Mouse (Mus musculus): ENCODE results near the gene Dot1l. TPM values are rescaled to one million over a fixed set of nuclear protein-coding genes. Genes with fewer than 3 reads are reported as not detected.

The Dot1l gene
- total RNA-seq, 1 experiment: 31.9 TPM

- Histone ChIP-seq H3K4me1 (ENCODE audit: control insufficient read depth in 2 of 2, insufficient read depth in 2 of 2, low read length in 2 of 2, poor library complexity in 1 of 2) (peaks cover 0 to 6% of the 10 kb centered on the region in 2 experiments; a peak in 2 of 4 replicates), H3K36me3 (ENCODE audit: control insufficient read depth, insufficient read depth, low read length, poor library complexity, severe bottlenecking) (peaks cover 65% of the 10 kb centered on the region), H3K4me3 (ENCODE audit: insufficient read depth in 1 of 2, low read depth in 1 of 2, low read length in 2 of 2, poor library complexity in 1 of 2, severe bottlenecking in 1 of 2) (no peak overlapping the region), H3K9ac (ENCODE audit: insufficient read depth, low read depth, low read length, poor library complexity, severe bottlenecking) (no peak overlapping the region; the same call in 1 of the 2 replicates), H3K27ac (ENCODE audit: insufficient read depth, low read depth, low read length, poor library complexity, severe bottlenecking) (no peak overlapping the region), H3K9me3 (ENCODE audit: control insufficient read depth, insufficient read depth, low read depth, low read length) (no peaks in the 10 kb centered on the region)
- TF ChIP-seq ZC3H11A (IDR thresholded peaks at IDR 0.05; ENCODE audit: borderline replicate concordance, low read depth, low read length) (no peak), HCFC1 (IDR thresholded peaks at IDR 0.05; ENCODE audit: borderline replicate concordance, insufficient read depth, low read length) (no peak), CHD2 (IDR thresholded peaks at IDR 0.05; ENCODE audit: low read depth, low read length) (no peak), MAFK (IDR thresholded peaks at IDR 0.05; ENCODE audit: insufficient read depth, low read depth, low read length) (no peak), ZNF384 (IDR thresholded peaks at IDR 0.05; ENCODE audit: low read depth, low read length) (no peak)
- no peak for DNase-seq (ENCODE audit: low read depth, low spot score)
- in situ Hi-C loops (cut with MboI; ENCODE audit: low sequenced_read_pairs in 2 of 2, unreplicated experiment in 2 of 2): no loop called here
Observed at GRCm38 (mm10) chr10:80727369-80728127, 27.5 kb upstream of the Dot1l start.

- Histone ChIP-seq H3K9me3 (ENCODE audit: control insufficient read depth, insufficient read depth, low read depth, low read length) (no peaks in the 10 kb centered on the region), H3K36me3 (ENCODE audit: control insufficient read depth, insufficient read depth, low read length, poor library complexity, severe bottlenecking) (peaks cover 49% of the 10 kb centered on the region), H3K27ac (ENCODE audit: insufficient read depth, low read depth, low read length, poor library complexity, severe bottlenecking) (no peak overlapping the region), H3K4me3 (ENCODE audit: insufficient read depth in 1 of 2, low read depth in 1 of 2, low read length in 2 of 2, poor library complexity in 1 of 2, severe bottlenecking in 1 of 2) (no peak overlapping the region), H3K4me1 (ENCODE audit: control insufficient read depth in 2 of 2, insufficient read depth in 2 of 2, low read length in 2 of 2, poor library complexity in 1 of 2) (no peaks in the 10 kb centered on the region; a peak in 1 of 4 replicates), H3K9ac (ENCODE audit: insufficient read depth, low read depth, low read length, poor library complexity, severe bottlenecking) (no peak overlapping the region)
- in situ Hi-C loops (cut with MboI; ENCODE audit: low sequenced_read_pairs in 2 of 2, unreplicated experiment in 2 of 2): no loop called here
- TF ChIP-seq ZC3H11A (IDR thresholded peaks at IDR 0.05; ENCODE audit: borderline replicate concordance, low read depth, low read length) (no peak), CHD2 (IDR thresholded peaks at IDR 0.05; ENCODE audit: low read depth, low read length) (no peak), ZNF384 (IDR thresholded peaks at IDR 0.05; ENCODE audit: low read depth, low read length) (no peak), MAFK (IDR thresholded peaks at IDR 0.05; ENCODE audit: insufficient read depth, low read depth, low read length) (no peak), HCFC1 (IDR thresholded peaks at IDR 0.05; ENCODE audit: borderline replicate concordance, insufficient read depth, low read length) (no peak)
- DNase-seq (ENCODE audit: low read depth, low spot score): no peak
Observed at GRCm38 (mm10) chr10:80732611-80733101, 22.4 kb upstream of the Dot1l start.

DNA sequence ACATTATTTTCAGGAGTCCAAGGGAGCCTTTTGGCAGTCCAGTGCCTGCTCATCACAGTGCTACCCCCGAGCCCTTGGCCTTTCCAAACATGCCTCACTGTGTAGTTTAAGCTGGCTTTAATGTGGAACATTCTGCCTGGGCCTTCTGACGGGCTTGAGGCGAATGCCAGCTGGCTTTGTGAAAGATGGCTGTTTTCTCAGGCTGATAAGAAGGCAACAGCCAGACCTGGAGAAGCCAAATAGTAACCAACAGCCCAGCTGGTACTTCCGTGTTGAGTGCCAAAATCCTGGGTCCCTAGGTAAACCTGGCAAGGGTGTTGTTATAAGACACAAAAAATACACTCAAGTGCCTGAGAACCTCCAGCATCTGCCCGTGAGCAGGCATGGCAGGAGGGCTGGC, 18.3 kb upstream of the Dot1l start:
- no peak for TF ChIP-seq HCFC1 (IDR thresholded peaks at IDR 0.05; ENCODE audit: borderline replicate concordance, insufficient read depth, low read length)
- in situ Hi-C loops (cut with MboI; ENCODE audit: low sequenced_read_pairs in 2 of 2, unreplicated experiment in 2 of 2): no loop called here
- H3K4me1 ChIP-seq (ENCODE audit: control insufficient read depth in 2 of 2, insufficient read depth in 2 of 2, low read length in 2 of 2, poor library complexity in 1 of 2): peaks cover 5% of the 10 kb centered on the region in 2 experiments; a peak in 3 of 4 replicates
- peaks cover 19% of the 10 kb centered on the region for H3K36me3 ChIP-seq (ENCODE audit: control insufficient read depth, insufficient read depth, low read length, poor library complexity, severe bottlenecking)
- H3K27ac ChIP-seq (ENCODE audit: insufficient read depth, low read depth, low read length, poor library complexity, severe bottlenecking): no peak overlapping the region
- H3K9me3 ChIP-seq (ENCODE audit: control insufficient read depth, insufficient read depth, low read depth, low read length): no peaks in the 10 kb centered on the region
- no peak overlapping the region for H3K9ac ChIP-seq (ENCODE audit: insufficient read depth, low read depth, low read length, poor library complexity, severe bottlenecking)
- DNase-seq (ENCODE audit: low read depth, low spot score): no peak
- H3K4me3 ChIP-seq (ENCODE audit: insufficient read depth in 1 of 2, low read depth in 1 of 2, low read length in 2 of 2, poor library complexity in 1 of 2, severe bottlenecking in 1 of 2): no peak overlapping the region

GRCm38 (mm10) chr10:80738657-80739056, 16.3 kb upstream of the Dot1l start:
- Histone ChIP-seq H3K4me1 (ENCODE audit: control insufficient read depth in 2 of 2, insufficient read depth in 2 of 2, low read length in 2 of 2, poor library complexity in 1 of 2) (peaks cover 5 to 8% of the 10 kb centered on the region in 2 experiments; a peak in 3 of 4 replicates), H3K9ac (ENCODE audit: insufficient read depth, low read depth, low read length, poor library complexity, severe bottlenecking) (no peak overlapping the region), H3K36me3 (ENCODE audit: control insufficient read depth, insufficient read depth, low read length, poor library complexity, severe bottlenecking) (peaks cover 9% of the 10 kb centered on the region; the same call in 1 of the 2 replicates), H3K27ac (ENCODE audit: insufficient read depth, low read depth, low read length, poor library complexity, severe bottlenecking) (no peak overlapping the region), H3K4me3 (ENCODE audit: insufficient read depth in 1 of 2, low read depth in 1 of 2, low read length in 2 of 2, poor library complexity in 1 of 2, severe bottlenecking in 1 of 2) (no peak overlapping the region), H3K9me3 (ENCODE audit: control insufficient read depth, insufficient read depth, low read depth, low read length) (no peaks in the 10 kb centered on the region)
- no peak for DNase-seq (ENCODE audit: low read depth, low spot score)
- TF ChIP-seq CHD2 (IDR thresholded peaks at IDR 0.05; ENCODE audit: low read depth, low read length): no peak
- no peak; the same call in 1 of the 2 replicates for TF ChIP-seq ZNF384 (IDR thresholded peaks at IDR 0.05; ENCODE audit: low read depth, low read length)
- TF ChIP-seq MAFK (IDR thresholded peaks at IDR 0.05; ENCODE audit: insufficient read depth, low read depth, low read length): no peak
- no peak for TF ChIP-seq HCFC1 (IDR thresholded peaks at IDR 0.05; ENCODE audit: borderline replicate concordance, insufficient read depth, low read length)
- no peak for TF ChIP-seq ZC3H11A (IDR thresholded peaks at IDR 0.05; ENCODE audit: borderline replicate concordance, low read depth, low read length)
- in situ Hi-C loops (cut with MboI; ENCODE audit: low sequenced_read_pairs in 2 of 2, unreplicated experiment in 2 of 2): no loop called here
